Mouse (Mus musculus) lung, postnatal 0 days (tissue): Measurements from ENCODE around the gene Bbs4. TPM values are rescaled to one million over a fixed set of nuclear protein-coding genes. Genes with fewer than 3 reads are reported as not detected.
A peak's percentile ranks its signal among the peaks of the same experiment; 100 is the strongest.

Source experiments
- ATAC-seq: fragments of 200-750 bp; cut with Nextera tagmentation; 2 replicates; pipeline ENCODE4 v1.8.0; 2017; ENCODE audit warnings: moderate library complexity
- DNase-seq: peaks from one replicate; pipeline ENCODE4 v3.0.0-alpha.2; 2016; ENCODE audit warnings: low spot score
- H3K27ac ChIP-seq: fragments of 300-500 bp; sonication (generic); 2 replicates; pipeline ENCODE4 v1.5.1; 2014; ENCODE audit warnings: antibody characterized with exemption, mild to moderate bottlenecking, low read length, mixed read lengths
- H3K27me3 ChIP-seq: fragments of 300-500 bp; sonication (generic); replicated peaks from 2 replicates; pipeline ENCODE4 v1.6.1; 2014; ENCODE audit warnings: low read length, mixed read lengths; ENCODE audit not compliant: insufficient read depth
- H3K36me3 ChIP-seq: fragments of 300-500 bp; sonication (generic); 2 replicates; pipeline ENCODE4 v1.6.1; 2014; ENCODE audit warnings: low read length, mixed read lengths; ENCODE audit not compliant: insufficient read depth
- H3K4me1 ChIP-seq: fragments of 300-500 bp; sonication (generic); 2 replicates; pipeline ENCODE4 v1.6.1; 2014; ENCODE audit warnings: antibody characterized with exemption, low read depth, low read length, mixed read lengths; ENCODE audit not compliant: insufficient read depth
- H3K4me2 ChIP-seq: fragments of 300-500 bp; sonication (generic); replicated peaks from 2 replicates; pipeline ENCODE4 v1.6.1; 2014; ENCODE audit warnings: low read depth, mild to moderate bottlenecking, low read length, moderate library complexity, mixed read lengths
- H3K4me3 ChIP-seq: fragments of 300-500 bp; sonication (generic); 2 replicates; pipeline ENCODE4 v1.5.1; 2014; ENCODE audit warnings: low read depth, low read length
- H3K9ac ChIP-seq: fragments of 300-500 bp; sonication (generic); replicated peaks from 2 replicates; pipeline ENCODE4 v1.6.1; 2014; ENCODE audit warnings: low read depth, mild to moderate bottlenecking
- H3K9me3 ChIP-seq: fragments of 300-500 bp; sonication (generic); 2 replicates; pipeline ENCODE4 v1.6.1; 2016; ENCODE audit warnings: low read length, mixed read lengths
- CTCF ChIP-seq: IDR thresholded peaks from 2 replicates; pipeline ENCODE4 v1.5.1; 2016; ENCODE audit warnings: antibody characterized with exemption, mild to moderate bottlenecking
- EP300 ChIP-seq: IDR thresholded peaks from 2 replicates; pipeline ENCODE4 v1.6.1; 2016; ENCODE audit warnings: antibody characterized with exemption, mild to moderate bottlenecking, control low read depth
- WGBS: fragments of 180-500 bp; shearing (Covaris S2); extraction: QIAGEN DNeasy Blood & Tissue Kit; methylation state at CpG from one replicate; pipeline ENCODE4 v1.1.7; 2014; 5-methylcytosine and 5-hydroxymethylcytosine counted together
- polyA plus RNA-seq: library from polyadenylated mRNA; unstranded; fragments of >200 nt; fragmentation: Nextera tagmentation; extraction: Ambion mirVana; gene quantifications from 2 replicates; pipeline ENCODE4 v1.2.1, GENCODE M21; 2015

Gene Bbs4
- polyA plus RNA-seq, 1 experiment from 2014 or later = 15.8 TPM

GRCm38 (mm10) chr9:59337889-59338288 is 15.4 kb downstream of the Bbs4 start:
- H3K27ac ChIP-seq = no peak overlapping the region
- no peaks in the 10 kb centered on the region for H3K36me3 ChIP-seq
- H3K4me2 ChIP-seq = no peak overlapping the region
- H3K27me3 ChIP-seq = no peaks in the 10 kb centered on the region
- no peaks in the 10 kb centered on the region for H3K9me3 ChIP-seq
- H3K4me1 ChIP-seq = no peaks in the 10 kb centered on the region
- 85% methylated on average over 5 of the region's 5 CpGs for WGBS
- H3K9ac ChIP-seq = no peak overlapping the region
- ATAC-seq (no peak), DNase-seq (no peak)
- H3K4me3 ChIP-seq = no peak overlapping the region
- TF ChIP-seq CTCF (no peak), EP300 (no peak)

GRCm38 (mm10) chr9:59336539-59336938 is 16.8 kb downstream of the Bbs4 start:
- H3K9ac ChIP-seq = no peak overlapping the region
- H3K36me3 ChIP-seq = peaks cover 8% of the 10 kb centered on the region; the same call in 1 of the 2 replicates
- WGBS = 81% methylated on average over 3 of the region's 3 CpGs
- H3K9me3 ChIP-seq = no peaks in the 10 kb centered on the region
- H3K27ac ChIP-seq = no peak overlapping the region
- TF ChIP-seq CTCF = no peak
- no peak for TF ChIP-seq EP300
- H3K4me2 ChIP-seq = no peak overlapping the region
- DNase-seq (no peak), ATAC-seq (no peak)
- H3K4me3 ChIP-seq = no peak overlapping the region
- no peaks in the 10 kb centered on the region for H3K27me3 ChIP-seq
- H3K4me1 ChIP-seq = no peaks in the 10 kb centered on the region

GRCm38 (mm10) chr9:59330055-59330454 is 23.3 kb downstream of the Bbs4 start:
- H3K4me1 ChIP-seq = no peaks in the 10 kb centered on the region
- peaks cover 11% of the 10 kb centered on the region for H3K36me3 ChIP-seq
- ATAC-seq (no peak), DNase-seq (no peak)
- no peak overlapping the region for H3K27ac ChIP-seq
- H3K4me3 ChIP-seq = no peak overlapping the region
- TF ChIP-seq EP300 (no peak), CTCF (no peak)
- no peaks in the 10 kb centered on the region for H3K27me3 ChIP-seq
- no peak overlapping the region for H3K4me2 ChIP-seq
- H3K9me3 ChIP-seq = no peaks in the 10 kb centered on the region
- no peak overlapping the region for H3K9ac ChIP-seq
- WGBS = 87% methylated on average over 5 of the region's 5 CpGs

- peaks cover 3% of the 10 kb centered on the region; the same call in 1 of the 2 replicates for H3K36me3 ChIP-seq
- no peaks in the 10 kb centered on the region for H3K27me3 ChIP-seq
- H3K9me3 ChIP-seq = no peaks in the 10 kb centered on the region
- TF ChIP-seq EP300 (no peak), CTCF (no peak)
- no peak for DNase-seq
- no peak overlapping the region for H3K9ac ChIP-seq
- H3K4me2 ChIP-seq = no peak overlapping the region
- ATAC-seq = no peak
- no peak overlapping the region for H3K27ac ChIP-seq
- no peak overlapping the region for H3K4me3 ChIP-seq
- no peaks in the 10 kb centered on the region for H3K4me1 ChIP-seq
Measured at GRCm38 (mm10) chr9:59324351-59324750, 29.0 kb downstream of the Bbs4 start.

- 94% methylated on average over 3 of the region's 3 CpGs for WGBS
- ATAC-seq (no peak), DNase-seq (no peak)
- Histone ChIP-seq H3K4me1 (peaks cover 12% of the 10 kb centered on the region), H3K4me2 (no peak overlapping the region), H3K9ac (no peak overlapping the region), H3K36me3 (peaks cover 20% of the 10 kb centered on the region), H3K4me3 (no peak overlapping the region), H3K9me3 (no peaks in the 10 kb centered on the region), H3K27me3 (no peaks in the 10 kb centered on the region), H3K27ac (no peak overlapping the region)
- TF ChIP-seq CTCF (no peak), EP300 (no peak)
Measured at GRCm38 (mm10) chr9:59316206-59316605, 37.1 kb downstream of the Bbs4 start.

GRCm38 (mm10) chr9:59311284-59311670 is 42.0 kb downstream of the Bbs4 start:
- H3K4me3 ChIP-seq = no peak overlapping the region
- H3K9me3 ChIP-seq = no peaks in the 10 kb centered on the region
- WGBS = 70% methylated on average over 3 of the region's 3 CpGs
- ATAC-seq = no peak
- H3K4me2 ChIP-seq = 0 out of 2 replicates have a peak overlapping the region, but pooled peaks have one; percentile 19
- TF ChIP-seq CTCF (no peak), EP300 (no peak)
- no peak overlapping the region for H3K9ac ChIP-seq
- peaks cover 20% of the 10 kb centered on the region for H3K36me3 ChIP-seq
- peaks cover 12% of the 10 kb centered on the region for H3K4me1 ChIP-seq
- H3K27me3 ChIP-seq = no peaks in the 10 kb centered on the region
- DNase-seq = no peak
- H3K27ac ChIP-seq = peak overlapping the region; percentile 51; the same call in 1 of the 2 replicates
